Mouse (Mus musculus) forebrain, embryonic 14.5 days (tissue): ENCODE data around the gene Lrtm2. TPM values are rescaled to one million over a fixed set of nuclear protein-coding genes. Genes with fewer than 3 reads are reported as not detected.
"Not testable (repeated sequence)": the region's sequence is repeated elsewhere in the genome, so short reads cannot be mapped to it uniquely, and the experiment has no call there.

Source experiments
- ATAC-seq: fragments of 200-750 bp; cut with Nextera tagmentation; 2 replicates; pipeline ENCODE4 v1.8.0; 2017; ENCODE audit warnings: mild to moderate bottlenecking, moderate library complexity
- DNase-seq: peaks from one replicate; pipeline ENCODE4 v3.0.0-alpha.2; 2015; ENCODE audit warnings: low spot score
- H3K27ac ChIP-seq: fragments of 300-500 bp; sonication (generic); 2 replicates; pipeline ENCODE4 v1.5.1; 2014; ENCODE audit warnings: low read depth, mild to moderate bottlenecking, control low read depth, low read length, moderate library complexity
- H3K27me3 ChIP-seq: fragments of 300-500 bp; sonication (generic); replicated peaks from 2 replicates; pipeline ENCODE4 v1.6.1; 2014; ENCODE audit warnings: low read length, control low read depth, mixed read lengths; ENCODE audit not compliant: control insufficient read depth, insufficient read depth
- H3K36me3 ChIP-seq: fragments of 300-500 bp; sonication (generic); 2 replicates; pipeline ENCODE4 v1.6.1; 2014; ENCODE audit warnings: low read length, control low read depth; ENCODE audit not compliant: control insufficient read depth, insufficient read depth
- H3K4me1 ChIP-seq: fragments of 300-500 bp; sonication (generic); 2 replicates; pipeline ENCODE4 v1.6.1; 2014; ENCODE audit warnings: antibody characterized with exemption, low read length, control low read depth; ENCODE audit not compliant: control insufficient read depth, insufficient read depth
- H3K4me2 ChIP-seq: fragments of 300-500 bp; sonication (generic); 2 replicates; pipeline ENCODE4 v1.6.1; 2014; ENCODE audit warnings: mild to moderate bottlenecking, control low read depth, low read length
- H3K4me3 ChIP-seq: fragments of 300-500 bp; sonication (generic); 2 replicates; pipeline ENCODE4 v1.5.1; 2014; ENCODE audit warnings: low read depth, low read length, control low read depth
- H3K9ac ChIP-seq: fragments of 300-500 bp; sonication (generic); 2 replicates; pipeline ENCODE4 v1.6.1; 2014; ENCODE audit warnings: mild to moderate bottlenecking, low read length, control low read depth, moderate library complexity
- H3K9me3 ChIP-seq: fragments of 300-500 bp; sonication (generic); replicated peaks from 2 replicates; pipeline ENCODE4 v1.6.1; 2016; ENCODE audit warnings: low read length, control low read depth, mixed read lengths; ENCODE audit not compliant: control insufficient read depth
- WGBS: fragments of 180-500 bp; shearing (Covaris S2); extraction: QIAGEN DNeasy Blood & Tissue Kit; methylation state at CpG from one replicate; pipeline ENCODE4 v1.1.7; 2014; 5-methylcytosine and 5-hydroxymethylcytosine counted together
- polyA plus RNA-seq: library from polyadenylated mRNA; unstranded; fragments of >200 nt; fragmentation: Nextera tagmentation; extraction: Ambion mirVana; gene quantifications from 2 replicates; pipeline ENCODE4 v1.2.1, GENCODE M21; 2014

The Lrtm2 gene
- polyA plus RNA-seq, 1 experiment from 2014 or later: 2.7 TPM

GRCm38 (mm10) chr6:119363593-119363992 lies 33.0 kb upstream of the Lrtm2 start:
- peaks cover 68% of the 10 kb centered on the region for H3K36me3 ChIP-seq
- DNase-seq (no peak), ATAC-seq (no peak)
- H3K4me2 ChIP-seq: no peak overlapping the region
- H3K27ac ChIP-seq: no peak overlapping the region
- H3K9me3 ChIP-seq: no peaks in the 10 kb centered on the region
- no peak overlapping the region for H3K9ac ChIP-seq
- H3K27me3 ChIP-seq: no peaks in the 10 kb centered on the region
- H3K4me3 ChIP-seq: no peak overlapping the region
- no peaks in the 10 kb centered on the region for H3K4me1 ChIP-seq
- WGBS: 92% methylated on average over 5 of the region's 5 CpGs

GRCm38 (mm10) chr6:119360925-119361702 lies 30.5 kb upstream of the Lrtm2 start:
- no peaks in the 10 kb centered on the region for H3K9me3 ChIP-seq
- H3K4me2 ChIP-seq: no peak overlapping the region
- no peaks in the 10 kb centered on the region for H3K27me3 ChIP-seq
- H3K9ac ChIP-seq: no peak overlapping the region
- H3K27ac ChIP-seq: no peak overlapping the region
- H3K36me3 ChIP-seq: peaks cover 77% of the 10 kb centered on the region
- no peaks in the 10 kb centered on the region for H3K4me1 ChIP-seq
- 89% methylated on average over 3 of the region's 3 CpGs for WGBS
- DNase-seq (no peak), ATAC-seq (no peak)
- H3K4me3 ChIP-seq: no peak overlapping the region

- 91% methylated on average over 6 of the region's 6 CpGs for WGBS
- peaks cover 76% of the 10 kb centered on the region for H3K36me3 ChIP-seq
- not testable (repeated sequence) for H3K9me3 ChIP-seq, DNase-seq, H3K9ac ChIP-seq, H3K4me3 ChIP-seq, H3K4me1 ChIP-seq, H3K27me3 ChIP-seq, ATAC-seq, H3K4me2 ChIP-seq, H3K27ac ChIP-seq
Observed at GRCm38 (mm10) chr6:119360250-119360649, 29.7 kb upstream of the Lrtm2 start.

GRCm38 (mm10) chr6:119358020-119358571 lies 27.5 kb upstream of the Lrtm2 start:
- WGBS: 92% methylated on average over 8 of the region's 8 CpGs
- Histone ChIP-seq H3K27me3 (no peaks in the 10 kb centered on the region), H3K4me1 (no peaks in the 10 kb centered on the region), H3K4me2 (no peak overlapping the region), H3K4me3 (no peak overlapping the region), H3K9me3 (no peaks in the 10 kb centered on the region), H3K36me3 (peaks cover 81% of the 10 kb centered on the region), H3K27ac (no peak overlapping the region), H3K9ac (no peak overlapping the region)
- DNase-seq: no peak
- ATAC-seq: no peak

GRCm38 (mm10) chr6:119352501-119352900 lies 21.9 kb upstream of the Lrtm2 start:
- ATAC-seq: no peak
- H3K27ac ChIP-seq: no peak overlapping the region
- peaks cover 42% of the 10 kb centered on the region for H3K36me3 ChIP-seq
- H3K9ac ChIP-seq: no peak overlapping the region
- H3K4me2 ChIP-seq: no peak overlapping the region
- no peaks in the 10 kb centered on the region for H3K27me3 ChIP-seq
- no peaks in the 10 kb centered on the region for H3K9me3 ChIP-seq
- H3K4me3 ChIP-seq: no peak overlapping the region
- no peaks in the 10 kb centered on the region for H3K4me1 ChIP-seq
- 92% methylated on average over 6 of the region's 6 CpGs for WGBS
- no peak for DNase-seq

- Histone ChIP-seq H3K4me2 (no peak overlapping the region), H3K27ac (no peak overlapping the region), H3K9me3 (no peaks in the 10 kb centered on the region), H3K27me3 (no peaks in the 10 kb centered on the region), H3K4me3 (no peak overlapping the region), H3K9ac (no peak overlapping the region), H3K36me3 (peaks cover 36% of the 10 kb centered on the region), H3K4me1 (no peaks in the 10 kb centered on the region)
- DNase-seq (no peak), ATAC-seq (no peak)
- 90% methylated on average over 8 of the region's 8 CpGs for WGBS
Observed at GRCm38 (mm10) chr6:119351656-119352055, 21.1 kb upstream of the Lrtm2 start.

- Histone ChIP-seq H3K9me3 (no peaks in the 10 kb centered on the region), H3K36me3 (peaks cover 28% of the 10 kb centered on the region), H3K9ac (no peak overlapping the region), H3K4me1 (no peaks in the 10 kb centered on the region), H3K27me3 (no peaks in the 10 kb centered on the region), H3K4me2 (no peak overlapping the region), H3K27ac (no peak overlapping the region), H3K4me3 (no peak overlapping the region)
- no peak for ATAC-seq
- WGBS: 76% methylated on average over 9 of the region's 9 CpGs
- no peak for DNase-seq
Observed at GRCm38 (mm10) chr6:119350703-119351198, 20.2 kb upstream of the Lrtm2 start.

GRCm38 (mm10) chr6:119348234-119348633 lies 17.7 kb upstream of the Lrtm2 start:
- Histone ChIP-seq H3K9ac (no peak overlapping the region), H3K9me3 (no peaks in the 10 kb centered on the region), H3K4me1 (no peaks in the 10 kb centered on the region), H3K36me3 (peaks cover 6% of the 10 kb centered on the region), H3K4me3 (no peak overlapping the region), H3K27ac (no peak overlapping the region), H3K27me3 (no peaks in the 10 kb centered on the region), H3K4me2 (no peak overlapping the region)
- 0% methylated on average over 1 of the region's 1 CpGs for WGBS
- peak; percentile 95 for DNase-seq
- peak; percentile 81 for ATAC-seq

- H3K36me3 ChIP-seq: peaks cover 4% of the 10 kb centered on the region; the same call in 1 of the 2 replicates
- H3K9me3 ChIP-seq: no peaks in the 10 kb centered on the region
- 74% methylated on average over 5 of the region's 5 CpGs for WGBS
- no peak overlapping the region for H3K9ac ChIP-seq
- no peaks in the 10 kb centered on the region for H3K27me3 ChIP-seq
- no peak overlapping the region for H3K4me3 ChIP-seq
- DNase-seq: peak; percentile 26
- H3K4me2 ChIP-seq: no peak overlapping the region
- no peaks in the 10 kb centered on the region for H3K4me1 ChIP-seq
- ATAC-seq: peak; percentile 1; the same call in 1 of the 2 replicates
- H3K27ac ChIP-seq: no peak overlapping the region
Observed at GRCm38 (mm10) chr6:119347813-119348212, 17.2 kb upstream of the Lrtm2 start.
